Mouse (Mus musculus): Measurements from ENCODE around the gene Emg1.

GRCm38 (mm10) chr6:124693243-124693981 is 18.6 kb downstream of the Emg1 start:
- no peak for TF ChIP-seq POLR2A (IDR thresholded peaks at IDR 0.05; ENCODE audit: borderline replicate concordance, extremely low read depth, insufficient read depth, insufficient read length, poor library complexity, severe bottlenecking)
- no peak for TF ChIP-seq CTCF (IDR thresholded peaks at IDR 0.05; ENCODE audit: borderline replicate concordance, extremely low read depth, insufficient read depth, insufficient read length)
